Mouse (Mus musculus): ENCODE data around the gene Vkorc1l1.

- TF ChIP-seq CHD2 (IDR thresholded peaks at IDR 0.05; ENCODE audit: low read depth, low read length) (no peak), ZNF384 (IDR thresholded peaks at IDR 0.05; ENCODE audit: low read depth, low read length) (no peak), ZC3H11A (IDR thresholded peaks at IDR 0.05; ENCODE audit: borderline replicate concordance, low read depth, low read length) (no peak), MAFK (IDR thresholded peaks at IDR 0.05; ENCODE audit: insufficient read depth, low read depth, low read length) (no peak), HCFC1 (IDR thresholded peaks at IDR 0.05; ENCODE audit: borderline replicate concordance, insufficient read depth, low read length) (no peak)
Measured at GRCm38 (mm10) chr5:130022366-130022765, 80.6 kb downstream of the Vkorc1l1 start.

All from ES-E14 (cell line).